20 mouse cellular contexts compared by ENCODE assay signal in genomic region chr6:73269374-73269773, GRCm38 (mm10). TPM values are rescaled to one million over a fixed set of nuclear protein-coding genes. Genes with fewer than 3 reads are reported as not detected.
A peak's percentile ranks its signal among the peaks of the same experiment; 100 is the strongest.
DNase-seq lines count a peak whose midpoint lies in the region.
"Had no signal": no experiment of that assay in that cellular context is flagged by ENCODE, and none has a peak within 500 bp of the region (broad histone marks: within the 10 kb centered on the region; RNA-seq: fewer than 3 reads in every experiment).

No protein-coding gene starts in this region.

- no peak overlapping the region for H3K4me3 ChIP-seq in limb, embryonic 10.5 days
- H3K4me3 ChIP-seq: embryonic facial prominence, embryonic 12.5 days; forebrain, embryonic 15.5 days; heart, embryonic 15.5 days; hindbrain, embryonic 13.5 days had no signal

- no peaks in the 10 kb centered on the region for H3K27me3 ChIP-seq in limb, embryonic 10.5 days (ENCODE audit: low read depth, poor library complexity, severe bottlenecking)
- H3K27me3 ChIP-seq: CH12.LX; embryonic facial prominence, embryonic 12.5 days; forebrain, embryonic 15.5 days; heart, embryonic 15.5 days; hindbrain, embryonic 13.5 days; Patski had no signal

- H3K36me3 ChIP-seq in limb, embryonic 10.5 days = peaks cover 95% of the 10 kb centered on the region

- no peaks in the 10 kb centered on the region for H3K9me3 ChIP-seq in limb, embryonic 10.5 days (replicated peaks)
- H3K9me3 ChIP-seq: embryonic facial prominence, embryonic 12.5 days; forebrain, embryonic 15.5 days; heart, embryonic 15.5 days; hindbrain, embryonic 13.5 days had no signal

- peak; percentile 53 for DNase-seq in heart, adult 11 months
- no peak for DNase-seq in heart, adult 8-10 months (ENCODE audit: low spot score)
- DNase-seq in cerebellum, adult 11-12 months = peak; percentile 54
- peak; percentile 57 for DNase-seq in cerebellum, adult 9-11 months
- peak; percentile 55 to 61 for DNase-seq in cerebellum, postnatal 36 days
- DNase-seq in limb, embryonic 10.5 days (ENCODE audit: low spot score) = no peak
- no peak for DNase-seq in layer of hippocampus, postnatal 10 days (ENCODE audit: low spot score in 2 of 2)
- DNase-seq: adrenal gland, adult 2 months; adrenal gland, postnatal 25 days; gastrocnemius, postnatal 36 days; heart, adult 18-20 months; heart, postnatal 14 days; kidney, adult 2 months had no signal

- H3K4me1 ChIP-seq in limb, embryonic 10.5 days = no peaks in the 10 kb centered on the region
- H3K4me1 ChIP-seq: embryonic facial prominence, embryonic 12.5 days; forebrain, embryonic 15.5 days; heart, embryonic 15.5 days; hindbrain, embryonic 13.5 days had no signal

- H3K27ac ChIP-seq in limb, embryonic 10.5 days = no peak overlapping the region
- H3K27ac ChIP-seq: embryonic facial prominence, embryonic 12.5 days; forebrain, embryonic 15.5 days; heart, embryonic 15.5 days; hindbrain, embryonic 13.5 days; hindbrain, postnatal 0 days had no signal

- 96% methylated on average over 3 of the region's 3 CpGs for WGBS in limb, embryonic 10.5 days

RNA-seq across cellular contexts. Expression of gene Suclg1, which starts 21.2 kb away (rescaled TPM):
- 100 to 1,000 TPM; 478 to 547 (median 493) TPM for total RNA-seq in heart, adult 8-10 months (2022)
- 164 and 188 TPM in 2 replicates for polyA plus RNA-seq in limb, embryonic 10.5 days (2016; fragmentation: Nextera tagmentation; extraction: Ambion mirVana)
- 100 to 1,000 TPM; 109 to 114 TPM for total RNA-seq in layer of hippocampus, postnatal 10 days (2021)

RNA-seq across cellular contexts. Expression of gene Dnah6, which starts 47.9 kb away (rescaled TPM):
- total RNA-seq in heart, adult 8-10 months (2022) = under 1 TPM; 0.03 to 0.14 (median 0.08) TPM
- polyA plus RNA-seq in limb, embryonic 10.5 days (2016; fragmentation: Nextera tagmentation; extraction: Ambion mirVana) = 0.01 TPM in 2 replicates
- total RNA-seq in layer of hippocampus, postnatal 10 days (2021) = 1 to 10 TPM; 1.8 to 2.4 TPM
- total RNA-seq: gastrocnemius, postnatal 36 days had no signal

Comparison
In these comparisons a context has a peak if more than half of its experiments do, and no peak if none do; other contexts are left out.
1. DNase-seq: peak in heart, adult 11 months (single experiment), cerebellum, adult 11-12 months (single experiment), cerebellum, adult 9-11 months (single experiment) and cerebellum, postnatal 36 days (2 of 2); none in heart, adult 8-10 months (single experiment), limb, embryonic 10.5 days (single experiment) and layer of hippocampus, postnatal 10 days (0 of 2).
2. RNA of gene Suclg1, which starts 21.2 kb away (total RNA-seq): 478 to 547 TPM in heart, adult 8-10 months; 109 to 114 TPM in layer of hippocampus, postnatal 10 days; every median in the first group is over 4 times any median in the second.